27 mouse cellular contexts compared by ENCODE assay signal in the genomic region with DNA sequence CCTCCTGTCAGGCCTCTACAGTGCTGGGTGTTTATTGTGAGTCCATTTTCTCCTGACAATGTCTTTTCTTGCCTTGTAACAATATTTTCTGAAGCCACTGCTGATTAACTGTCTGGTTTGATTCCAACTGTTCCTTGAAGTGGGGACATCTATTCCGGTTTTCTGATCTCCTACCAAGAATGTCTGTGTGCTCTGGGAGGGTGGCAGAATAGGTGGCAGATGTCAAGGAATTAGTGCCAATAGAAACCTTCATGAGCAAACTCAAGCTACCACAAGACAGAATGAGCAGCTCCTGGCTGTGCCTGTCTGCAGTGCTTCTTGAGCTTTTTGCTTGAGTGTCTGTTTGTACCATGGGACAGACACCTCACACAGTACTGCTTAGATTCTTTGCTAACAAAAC.
DNase-seq lines count a peak whose midpoint lies in the region; ATAC-seq and TF ChIP-seq lines count a peak whose summit lies in the region.
"Had no signal": no experiment of that assay in that cellular context is flagged by ENCODE, and none has a peak within 500 bp of the region (broad histone marks: within the 10 kb centered on the region; RNA-seq: fewer than 3 reads in every experiment).

No protein-coding gene starts in this region.

- TF ChIP-seq CTCF in hindbrain, postnatal 0 days (IDR thresholded peaks at IDR 0.05; ENCODE audit: low read depth), result no peak

- H3K27ac ChIP-seq in hindbrain, postnatal 0 days, result no peak overlapping the region
- H3K27ac ChIP-seq in hindbrain, embryonic 11.5 days (ENCODE audit: low read depth, low read length), result no peak overlapping the region
- no peak overlapping the region for H3K27ac ChIP-seq in embryonic facial prominence, embryonic 10.5 days (replicated peaks)
- H3K27ac ChIP-seq: forebrain, embryonic 12.5 days; heart, embryonic 13.5 days; hindbrain, embryonic 12.5 days; kidney, embryonic 15.5 days; midbrain, embryonic 10.5 days; neural tube, embryonic 15.5 days; stomach, embryonic 15.5 days had no signal

- no peak overlapping the region for H3K4me3 ChIP-seq in hindbrain, postnatal 0 days (ENCODE audit: low read length)
- H3K4me3 ChIP-seq in hindbrain, embryonic 11.5 days (ENCODE audit: low read depth, low read length), result no peak overlapping the region
- H3K4me3 ChIP-seq in embryonic facial prominence, embryonic 10.5 days, result no peak overlapping the region
- H3K4me3 ChIP-seq: forebrain, embryonic 12.5 days; heart, embryonic 13.5 days; hindbrain, embryonic 12.5 days; kidney, embryonic 15.5 days; midbrain, embryonic 10.5 days; neural tube, embryonic 15.5 days; stomach, embryonic 15.5 days had no signal

- peak; percentile 49 for DNase-seq in hindbrain, postnatal 0 days (ENCODE audit: low spot score)
- no peak for DNase-seq in hindbrain, embryonic 11.5 days (ENCODE audit: low spot score)
- peak; percentile 42 for DNase-seq in Muller cell, postnatal 12 days (ENCODE audit: inconsistent ontology term)
- peak; percentile 56 for DNase-seq in cerebellum, adult 11-12 months
- peak; percentile 71 to 76 for DNase-seq in cerebellum, postnatal 10 days
- no peak for DNase-seq in embryo, embryonic 10 days (ENCODE audit: low spot score)
- DNase-seq in embryonic facial prominence, embryonic 10.5 days (ENCODE audit: low spot score), result no peak
- DNase-seq: adrenal gland, postnatal 14 days; gastrocnemius, postnatal 14 days; heart, adult 11 months; heart, postnatal 14 days; kidney, adult 11 months; kidney, postnatal 4 days; liver, postnatal 0 days; thymus, postnatal 36 days had no signal

- H3K9me3 ChIP-seq in hindbrain, postnatal 0 days (ENCODE audit: low read length), result no peaks in the 10 kb centered on the region
- no peaks in the 10 kb centered on the region for H3K9me3 ChIP-seq in hindbrain, embryonic 11.5 days (ENCODE audit: control insufficient read depth, low read length)
- no peaks in the 10 kb centered on the region for H3K9me3 ChIP-seq in embryonic facial prominence, embryonic 10.5 days
- H3K9me3 ChIP-seq: forebrain, embryonic 12.5 days; heart, embryonic 13.5 days; hindbrain, embryonic 12.5 days; kidney, embryonic 15.5 days; midbrain, embryonic 10.5 days; neural tube, embryonic 15.5 days; stomach, embryonic 15.5 days had no signal

- no peak overlapping the region for H3K9ac ChIP-seq in hindbrain, postnatal 0 days (replicated peaks; ENCODE audit: low read length)
- no peak overlapping the region for H3K9ac ChIP-seq in hindbrain, embryonic 11.5 days (ENCODE audit: low read depth, low read length)
- H3K9ac ChIP-seq: forebrain, embryonic 12.5 days; heart, embryonic 13.5 days; hindbrain, embryonic 12.5 days; kidney, embryonic 15.5 days; liver, postnatal 0 days; neural tube, embryonic 15.5 days; stomach, embryonic 15.5 days had no signal

- ATAC-seq in hindbrain, postnatal 0 days, result no peak
- no peak for ATAC-seq in hindbrain, embryonic 11.5 days (ENCODE audit: low FRiP score)
- ATAC-seq in frontal cortex, adult (ENCODE audit: low TSS enrichment), result no peak
- ATAC-seq: CD4-positive, CD25-positive, alpha-beta regulatory T cell, adult 4 months; liver, postnatal 0 days; lung, postnatal 0 days had no signal

- no peaks in the 10 kb centered on the region for H3K27me3 ChIP-seq in hindbrain, postnatal 0 days (ENCODE audit: insufficient read depth, low read length)
- H3K27me3 ChIP-seq in hindbrain, embryonic 11.5 days (ENCODE audit: control insufficient read depth, insufficient read depth, low read length), result no peaks in the 10 kb centered on the region
- H3K27me3 ChIP-seq in embryonic facial prominence, embryonic 10.5 days (replicated peaks; ENCODE audit: low read depth, poor library complexity, severe bottlenecking), result no peaks in the 10 kb centered on the region
- H3K27me3 ChIP-seq: forebrain, embryonic 12.5 days; heart, embryonic 13.5 days; hindbrain, embryonic 12.5 days; kidney, embryonic 15.5 days; neural tube, embryonic 15.5 days; stomach, embryonic 15.5 days had no signal

- no peaks in the 10 kb centered on the region for H3K36me3 ChIP-seq in hindbrain, postnatal 0 days (ENCODE audit: insufficient read depth, low read length)
- H3K36me3 ChIP-seq in hindbrain, embryonic 11.5 days (ENCODE audit: control insufficient read depth, insufficient read depth, low read length), result no peaks in the 10 kb centered on the region
- H3K36me3 ChIP-seq in embryonic facial prominence, embryonic 10.5 days (replicated peaks), result no peaks in the 10 kb centered on the region
- H3K36me3 ChIP-seq: forebrain, embryonic 12.5 days; G1E; heart, embryonic 13.5 days; hindbrain, embryonic 12.5 days; kidney, embryonic 15.5 days; midbrain, embryonic 10.5 days; neural tube, embryonic 15.5 days; stomach, embryonic 15.5 days had no signal

- no peak overlapping the region for H3K4me2 ChIP-seq in hindbrain, postnatal 0 days (ENCODE audit: low read depth, low read length)
- no peak overlapping the region for H3K4me2 ChIP-seq in hindbrain, embryonic 11.5 days (replicated peaks; ENCODE audit: low read depth, low read length)
- H3K4me2 ChIP-seq: forebrain, embryonic 12.5 days; heart, embryonic 13.5 days; hindbrain, embryonic 12.5 days; kidney, embryonic 15.5 days; liver, embryonic 11.5 days; neural tube, embryonic 15.5 days; stomach, embryonic 15.5 days had no signal

- H3K4me1 ChIP-seq in hindbrain, postnatal 0 days (ENCODE audit: insufficient read depth, low read length), result no peaks in the 10 kb centered on the region
- H3K4me1 ChIP-seq in hindbrain, embryonic 11.5 days (replicated peaks; ENCODE audit: control insufficient read depth, insufficient read depth, low read length), result no peaks in the 10 kb centered on the region
- no peaks in the 10 kb centered on the region for H3K4me1 ChIP-seq in embryonic facial prominence, embryonic 10.5 days
- H3K4me1 ChIP-seq: forebrain, embryonic 12.5 days; heart, embryonic 13.5 days; hindbrain, embryonic 12.5 days; kidney, embryonic 15.5 days; midbrain, embryonic 10.5 days; neural tube, embryonic 15.5 days; stomach, embryonic 15.5 days had no signal

- WGBS in hindbrain, postnatal 0 days, result 50% methylated on average over 1 of the region's 1 CpGs
- WGBS in hindbrain, embryonic 11.5 days, result 86% methylated on average over 1 of the region's 1 CpGs
- 86% methylated on average over 1 of the region's 1 CpGs for WGBS in embryonic facial prominence, embryonic 10.5 days

Comparison
In these comparisons a context has a peak if more than half of its experiments do, and no peak if none do; other contexts are left out.
1. DNase-seq: peak in hindbrain, postnatal 0 days (single experiment), Muller cell, postnatal 12 days (single experiment), cerebellum, adult 11-12 months (single experiment) and cerebellum, postnatal 10 days (2 of 2); none in hindbrain, embryonic 11.5 days (single experiment), embryo, embryonic 10 days (single experiment) and embryonic facial prominence, embryonic 10.5 days (single experiment).